Mouse (Mus musculus) embryo, embryonic 11 days (tissue): ENCODE results near the gene Irs2.

ENCODE experiments used
- DNase-seq: peaks from one replicate; pipeline ENCODE4 v3.0.0-alpha.2; 2015

The Irs2 gene

GRCm38 (mm10) chr8:11008379-11008775 lies at the start of gene Irs2:
Gene Irs2 (minus strand): TSS chr8:11008458.
- no peak for DNase-seq

GRCm38 (mm10) chr8:11056665-11057064 lies 48.4 kb upstream of the Irs2 start:
- no peak for DNase-seq

- no peak for DNase-seq
Observed at GRCm38 (mm10) chr8:11056175-11056563, 47.9 kb upstream of the Irs2 start.

- DNase-seq: peak; percentile 17
Observed at GRCm38 (mm10) chr8:11055557-11056174, 47.4 kb upstream of the Irs2 start.

GRCm38 (mm10) chr8:11049835-11050234 lies 41.6 kb upstream of the Irs2 start:
- no peak for DNase-seq

- DNase-seq: no peak
Observed at GRCm38 (mm10) chr8:11047812-11048211, 39.6 kb upstream of the Irs2 start.

- DNase-seq: no peak
Observed at GRCm38 (mm10) chr8:11044660-11045059, 36.4 kb upstream of the Irs2 start.

GRCm38 (mm10) chr8:11043591-11043990 lies 35.3 kb upstream of the Irs2 start:
- DNase-seq: no peak

GRCm38 (mm10) chr8:11042872-11043587 lies 34.8 kb upstream of the Irs2 start:
- no peak for DNase-seq

GRCm38 (mm10) chr8:11040088-11040487 lies 31.8 kb upstream of the Irs2 start:
- no peak for DNase-seq

GRCm38 (mm10) chr8:11038788-11039187 lies 30.5 kb upstream of the Irs2 start:
- no peak for DNase-seq

GRCm38 (mm10) chr8:11038367-11038766 lies 30.1 kb upstream of the Irs2 start:
- no peak for DNase-seq

GRCm38 (mm10) chr8:11036790-11037189 lies 28.5 kb upstream of the Irs2 start:
- DNase-seq: no peak

GRCm38 (mm10) chr8:11035628-11036416 lies 27.6 kb upstream of the Irs2 start:
- peak; percentile 39 for DNase-seq

GRCm38 (mm10) chr8:11024871-11025270 lies 16.6 kb upstream of the Irs2 start:
- DNase-seq: no peak

- DNase-seq: no peak
Observed at GRCm38 (mm10) chr8:11020949-11021572, 12.8 kb upstream of the Irs2 start.

- DNase-seq: no peak
Observed at GRCm38 (mm10) chr8:11015622-11016021, 7.4 kb upstream of the Irs2 start.

GRCm38 (mm10) chr8:11013258-11013657 lies 5.0 kb upstream of the Irs2 start:
- peak; percentile 81 for DNase-seq

- DNase-seq: no peak
Observed at GRCm38 (mm10) chr8:11011787-11012485, 3.7 kb upstream of the Irs2 start.

- DNase-seq: no peak
Observed at GRCm38 (mm10) chr8:11010913-11011605, 2.8 kb upstream of the Irs2 start.

- no peak for DNase-seq
Observed at GRCm38 (mm10) chr8:11010398-11010797, 2.1 kb upstream of the Irs2 start.

- peak; percentile 86 for DNase-seq
Observed at GRCm38 (mm10) chr8:11009431-11010071, 1.3 kb upstream of the Irs2 start.
